Mouse (Mus musculus) C2C12 (cell line): ENCODE data around the gene Prkar1a. TPM values are rescaled to one million over a fixed set of nuclear protein-coding genes. Genes with fewer than 3 reads are reported as not detected.
"Not testable (repeated sequence)": the region's sequence is repeated elsewhere in the genome, so short reads cannot be mapped to it uniquely, and the experiment has no call there.

ENCODE experiments used
- H3K27me3 ChIP-seq: one replicate; pipeline ENCODE4 v1.6.1; 2011; ENCODE audit not compliant: control insufficient read depth, insufficient read depth, insufficient read length
- H3K36me3 ChIP-seq: one replicate; pipeline ENCODE4 v1.6.1; 2011; ENCODE audit not compliant: control insufficient read depth, insufficient read depth
- H3K4me3 ChIP-seq: one replicate; pipeline ENCODE4 v1.5.1; 2011; ENCODE audit warnings: mild to moderate bottlenecking, control low read depth; ENCODE audit not compliant: poor library complexity, insufficient read depth, severe bottlenecking
- H3K79me2 ChIP-seq: one replicate; pipeline ENCODE4 v1.6.1; 2011; ENCODE audit not compliant: control insufficient read depth, insufficient read depth
- H3K79me3 ChIP-seq: one replicate; pipeline ENCODE4 v1.6.1; 2011; ENCODE audit warnings: low read depth, control low read depth
- H3ac ChIP-seq: one replicate; pipeline ENCODE3; 2011; ENCODE audit warnings: low read depth; ENCODE audit not compliant: control insufficient read depth, insufficient read length
- CEBPB ChIP-seq: IDR thresholded peaks from one replicate; pipeline ENCODE4 v1.6.1; 2011; ENCODE audit warnings: low read depth, mild to moderate bottlenecking, control low read depth, moderate library complexity
- CTCF ChIP-seq: IDR thresholded peaks from one replicate; pipeline ENCODE4 v1.5.1; 2011; ENCODE audit not compliant: control insufficient read depth, insufficient read depth, insufficient read length
- FOSL1 ChIP-seq: IDR thresholded peaks from one replicate; pipeline ENCODE4 v1.8.0; 2011; ENCODE audit warnings: mild to moderate bottlenecking, low read length; ENCODE audit not compliant: poor library complexity, insufficient read depth, severe bottlenecking
- MAX ChIP-seq: IDR thresholded peaks from one replicate; pipeline ENCODE4 v1.6.1; 2011; ENCODE audit warnings: mild to moderate bottlenecking, control low read depth
- MYOD1 ChIP-seq: IDR thresholded peaks from one replicate; pipeline ENCODE4 v1.6.1; 2011; ENCODE audit warnings: low read depth; ENCODE audit not compliant: control insufficient read depth, insufficient read length
- MYOG ChIP-seq: IDR thresholded peaks from one replicate; pipeline ENCODE4 v1.6.1; 2011; ENCODE audit not compliant: control insufficient read depth, insufficient read length; ENCODE audit errors: extremely low read depth
- USF1 ChIP-seq: IDR thresholded peaks from one replicate; pipeline ENCODE4 v1.6.1; 2011; ENCODE audit warnings: low read depth, mild to moderate bottlenecking, control low read depth, moderate library complexity
- polyA plus RNA-seq: library from polyadenylated mRNA; unstranded; fragments of >200 nt; fragmentation: generic; extraction: Trizol; gene quantifications from one replicate; pipeline ENCODE4 v1.2.1, GENCODE M21; 2012; ENCODE audit warnings: missing spikeins

Prkar1a gene
- polyA plus RNA-seq, 1 experiment: 237 TPM

- not testable (repeated sequence) for H3K27me3 ChIP-seq, H3K79me2 ChIP-seq, H3K36me3 ChIP-seq, H3K4me3 ChIP-seq, H3ac ChIP-seq, H3K79me3 ChIP-seq
- peak; percentile 23 for TF ChIP-seq CTCF
Measured at GRCm38 (mm10) chr11:109619055-109619454, 30.1 kb upstream of the Prkar1a start.

- H3ac ChIP-seq: no peak overlapping the region
- TF ChIP-seq CTCF: no peak
- TF ChIP-seq MAX: peak; percentile 44
- TF ChIP-seq CEBPB: no peak
- TF ChIP-seq FOSL1: peak; percentile 40
- peak; percentile 98 for TF ChIP-seq MYOD1
- no peaks in the 10 kb centered on the region for H3K79me3 ChIP-seq
- no peaks in the 10 kb centered on the region for H3K36me3 ChIP-seq
- no peak overlapping the region for H3K4me3 ChIP-seq
- no peaks in the 10 kb centered on the region for H3K27me3 ChIP-seq
- no peaks in the 10 kb centered on the region for H3K79me2 ChIP-seq
Measured at GRCm38 (mm10) chr11:109620356-109620755, 28.8 kb upstream of the Prkar1a start.

DNA sequence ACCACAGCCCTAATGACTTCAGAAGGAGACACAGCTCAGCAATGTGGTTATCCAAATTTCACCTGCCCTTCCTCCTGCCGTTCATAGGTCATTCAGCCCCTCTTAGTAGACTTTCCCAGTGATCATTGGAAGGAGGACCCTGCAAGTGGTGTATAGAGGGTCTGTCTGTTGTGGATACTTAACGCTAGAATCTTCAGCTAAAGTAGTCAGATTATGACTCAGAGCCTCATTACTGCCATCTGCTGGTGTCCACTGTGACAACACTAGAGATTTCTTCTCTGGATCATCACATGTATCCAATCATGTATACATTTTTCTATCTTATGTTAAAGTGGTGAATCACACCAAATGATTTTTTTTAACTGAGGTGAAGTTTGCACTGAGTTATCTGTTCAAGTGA lies 28.0 kb upstream of the Prkar1a start:
- no peaks in the 10 kb centered on the region for H3K27me3 ChIP-seq
- TF ChIP-seq USF1 (no peak), MAX (peak; percentile 54), CEBPB (no peak), CTCF (peak; percentile 26), FOSL1 (peak; percentile 45)
- H3K79me3 ChIP-seq: no peaks in the 10 kb centered on the region
- no peak overlapping the region for H3ac ChIP-seq
- H3K4me3 ChIP-seq: no peak overlapping the region
- no peaks in the 10 kb centered on the region for H3K79me2 ChIP-seq
- no peaks in the 10 kb centered on the region for H3K36me3 ChIP-seq

GRCm38 (mm10) chr11:109622518-109623037 lies 26.6 kb upstream of the Prkar1a start:
- Histone ChIP-seq H3K79me3 (no peaks in the 10 kb centered on the region), H3K27me3 (no peaks in the 10 kb centered on the region), H3ac (peak overlapping the region; percentile 16), H3K79me2 (no peaks in the 10 kb centered on the region), H3K4me3 (no peak overlapping the region), H3K36me3 (no peaks in the 10 kb centered on the region)
- no peak for TF ChIP-seq CTCF
- TF ChIP-seq MAX: no peak
- TF ChIP-seq MYOG: no peak
- TF ChIP-seq MYOD1: no peak
- no peak for TF ChIP-seq CEBPB
- TF ChIP-seq USF1: no peak

GRCm38 (mm10) chr11:109623238-109623637 lies 26.0 kb upstream of the Prkar1a start:
- H3ac ChIP-seq: no peak overlapping the region
- H3K4me3 ChIP-seq: no peak overlapping the region
- no peaks in the 10 kb centered on the region for H3K79me3 ChIP-seq
- H3K79me2 ChIP-seq: no peaks in the 10 kb centered on the region
- no peaks in the 10 kb centered on the region for H3K27me3 ChIP-seq
- no peaks in the 10 kb centered on the region for H3K36me3 ChIP-seq
- TF ChIP-seq FOSL1: no peak
- TF ChIP-seq MAX: no peak
- no peak for TF ChIP-seq CEBPB
- TF ChIP-seq MYOG: no peak
- TF ChIP-seq MYOD1: no peak
- TF ChIP-seq CTCF: no peak
- TF ChIP-seq USF1: no peak

GRCm38 (mm10) chr11:109627648-109628047 lies 21.6 kb upstream of the Prkar1a start:
- Histone ChIP-seq H3K27me3 (no peaks in the 10 kb centered on the region), H3K4me3 (no peak overlapping the region), H3ac (no peak overlapping the region), H3K36me3 (no peaks in the 10 kb centered on the region), H3K79me2 (no peaks in the 10 kb centered on the region), H3K79me3 (no peaks in the 10 kb centered on the region)
- no peak for TF ChIP-seq CTCF
- no peak for TF ChIP-seq MAX
- no peak for TF ChIP-seq CEBPB
- no peak for TF ChIP-seq MYOD1
- no peak for TF ChIP-seq MYOG
- TF ChIP-seq USF1: no peak
- no peak for TF ChIP-seq FOSL1
